13 mouse cellular contexts compared by ENCODE assay signal in genomic region chr2:18111411-18111810, GRCm38 (mm10). TPM values are rescaled to one million over a fixed set of nuclear protein-coding genes. Genes with fewer than 3 reads are reported as not detected.
DNase-seq lines count a peak whose midpoint lies in the region; ATAC-seq and TF ChIP-seq lines count a peak whose summit lies in the region.
"Had no signal": no experiment of that assay in that cellular context is flagged by ENCODE, and none has a peak within 500 bp of the region (broad histone marks: within the 10 kb centered on the region; RNA-seq: fewer than 3 reads in every experiment).

No protein-coding gene starts in this region.

- H3K36me3 ChIP-seq in kidney, adult 2 months (ENCODE audit: control insufficient read depth, insufficient read depth, low read length): peaks cover 3% of the 10 kb centered on the region
- peaks cover 15% of the 10 kb centered on the region for H3K36me3 ChIP-seq in kidney, embryonic 16.5 days (ENCODE audit: insufficient read depth, low read length)

- H3K9me3 ChIP-seq in kidney, embryonic 16.5 days (ENCODE audit: low read length): no peaks in the 10 kb centered on the region
- H3K9me3 ChIP-seq: liver, embryonic 15.5 days had no signal

- H3K4me2 ChIP-seq in kidney, embryonic 16.5 days (replicated peaks; ENCODE audit: low read depth, low read length): no peak overlapping the region
- H3K4me2 ChIP-seq: hindbrain, embryonic 14.5 days; liver, embryonic 15.5 days had no signal

- H3K27ac ChIP-seq in kidney, adult 2 months (ENCODE audit: insufficient read depth, low read depth, low read length): no peak overlapping the region; the same call in 1 of the 2 replicates
- H3K27ac ChIP-seq in kidney, embryonic 16.5 days (ENCODE audit: low read length): no peak overlapping the region
- no peak overlapping the region for H3K27ac ChIP-seq in left cerebral cortex, adult 2 months
- H3K27ac ChIP-seq: hindbrain, embryonic 14.5 days; layer of hippocampus, adult 2 months; liver, embryonic 15.5 days; macrophage had no signal

- TF ChIP-seq POLR2A in kidney, adult 2 months (IDR thresholded peaks at IDR 0.05; ENCODE audit: low read depth, low read length): no peak

- no peak overlapping the region for H3K4me3 ChIP-seq in kidney, adult 2 months (ENCODE audit: insufficient read depth, low read depth, low read length)
- H3K4me3 ChIP-seq in kidney, embryonic 16.5 days (ENCODE audit: low read length): no peak overlapping the region
- H3K4me3 ChIP-seq in left cerebral cortex, adult 2 months: no peak overlapping the region
- H3K4me3 ChIP-seq: layer of hippocampus, adult 2 months; liver, embryonic 15.5 days had no signal

- peak; percentile 45 for DNase-seq in adrenal gland, postnatal 10 days
- DNase-seq in adrenal gland, adult 18-20 months (ENCODE audit: low spot score in 2 of 2): no peak
- peak; percentile 60 for DNase-seq in kidney, adult 2 months
- DNase-seq in embryo, embryonic 10 days (ENCODE audit: low spot score): peak; percentile 40
- peak; percentile 38 for DNase-seq in kidney, postnatal 14 days
- DNase-seq in retina, postnatal 1 day: no peak
- DNase-seq in left cerebral cortex, adult 2 months (ENCODE audit: extremely low spot score in 1 of 2, low spot score in 2 of 2): no peak
- DNase-seq: cerebellum, postnatal 36 days had no signal

- peaks cover 9% of the 10 kb centered on the region; the same call in 1 of the 2 replicates for H3K4me1 ChIP-seq in kidney, adult 2 months (ENCODE audit: control insufficient read depth, insufficient read depth, low read length)
- peaks cover 3% of the 10 kb centered on the region; the same call in 1 of the 2 replicates for H3K4me1 ChIP-seq in kidney, embryonic 16.5 days (ENCODE audit: insufficient read depth, low read length)
- H3K4me1 ChIP-seq: liver, embryonic 15.5 days had no signal

- H3K9ac ChIP-seq in kidney, embryonic 16.5 days (replicated peaks; ENCODE audit: low read length): no peak overlapping the region
- H3K9ac ChIP-seq: hindbrain, embryonic 14.5 days; liver, embryonic 15.5 days had no signal

- no peaks in the 10 kb centered on the region for H3K27me3 ChIP-seq in kidney, adult 2 months (replicated peaks; ENCODE audit: control insufficient read depth, insufficient read depth, low read length)
- H3K27me3 ChIP-seq in kidney, embryonic 16.5 days (ENCODE audit: insufficient read depth, low read length): no peaks in the 10 kb centered on the region
- H3K27me3 ChIP-seq: liver, embryonic 15.5 days had no signal

- intact Hi-C loops in left cerebral cortex, adult 2 months (cut with DNase I): no loop called here

- TF ChIP-seq CTCF in kidney, adult 2 months (conservative IDR thresholded peaks at IDR 0.05; ENCODE audit: insufficient read depth, insufficient read length, low read depth, low read length): no peak
- TF ChIP-seq CTCF in left cerebral cortex, adult 2 months (IDR thresholded peaks at IDR 0.05): no peak

- no peak for ATAC-seq in kidney, embryonic 16.5 days (ENCODE audit: low FRiP score, low TSS enrichment)

RNA-seq across cellular contexts. Expression of gene Mllt10, which starts 56.4 kb away (rescaled TPM):
- 10 to 100 TPM; 35.1 to 44.5 TPM for total RNA-seq in adrenal gland, postnatal 10 days (2021)
- 10 to 100 TPM; 41.4 to 44.8 TPM for total RNA-seq in adrenal gland, adult 18-20 months (2021)
- polyA plus RNA-seq in kidney, adult 2 months (2012; rRNA removed): 29.3 and 32.7 TPM in 2 replicates
- polyA plus RNA-seq in kidney, embryonic 16.5 days (2015; fragmentation: Nextera tagmentation; extraction: Ambion mirVana): 63.4 and 73.6 TPM in 2 replicates
- 10 to 100 TPM; 51.6 to 52.1 TPM for total RNA-seq in left cerebral cortex, adult 2 months (2021)

Comparison
In these comparisons a context has a peak if more than half of its experiments do, and no peak if none do; other contexts are left out.
1. DNase-seq: peak in adrenal gland, postnatal 10 days (single experiment), kidney, adult 2 months (single experiment), embryo, embryonic 10 days (single experiment) and kidney, postnatal 14 days (single experiment); none in adrenal gland, adult 18-20 months (0 of 2), retina, postnatal 1 day (single experiment) and left cerebral cortex, adult 2 months (0 of 2).